Mouse (Mus musculus): ENCODE results near the gene Dpp6. TPM values are rescaled to one million over a fixed set of nuclear protein-coding genes. Genes with fewer than 3 reads are reported as not detected.
A peak's percentile ranks its signal among the peaks of the same experiment; 100 is the strongest.

The Dpp6 gene
- total RNA-seq, 2 experiments from 2014 or later = 252 to 268 TPM

GRCm38 (mm10) chr5:26945169-26945920, 128.3 kb downstream of the Dpp6 start:
- DNase-seq (ENCODE audit: extremely low spot score in 1 of 2, low spot score in 1 of 2) = no peak

GRCm38 (mm10) chr5:26969941-26970590, 153.1 kb downstream of the Dpp6 start:
- DNase-seq (ENCODE audit: extremely low spot score in 1 of 2, low spot score in 1 of 2) = no peak

- no peak for DNase-seq (ENCODE audit: extremely low spot score in 1 of 2, low spot score in 1 of 2)
These were observed 156.2 kb downstream of the Dpp6 start for GRCm38 (mm10) chr5:26973166-26973565.

GRCm38 (mm10) chr5:26979348-26979747, 162.3 kb downstream of the Dpp6 start:
- no peak for DNase-seq (ENCODE audit: extremely low spot score in 1 of 2, low spot score in 1 of 2)

- DNase-seq (ENCODE audit: extremely low spot score in 1 of 2, low spot score in 1 of 2) = no peak
These were observed 162.8 kb downstream of the Dpp6 start for GRCm38 (mm10) chr5:26979755-26980154.

GRCm38 (mm10) chr5:26985114-26985513, 168.1 kb downstream of the Dpp6 start:
- no peak for DNase-seq (ENCODE audit: extremely low spot score in 1 of 2, low spot score in 1 of 2)

- no peak for DNase-seq (ENCODE audit: extremely low spot score in 1 of 2, low spot score in 1 of 2)
These were observed 174.6 kb downstream of the Dpp6 start for GRCm38 (mm10) chr5:26991587-26991986.

- DNase-seq (ENCODE audit: extremely low spot score in 1 of 2, low spot score in 1 of 2) = no peak
These were observed 186.5 kb downstream of the Dpp6 start for GRCm38 (mm10) chr5:27003537-27003936.

- no peak for DNase-seq (ENCODE audit: extremely low spot score in 1 of 2, low spot score in 1 of 2)
These were observed 192.2 kb downstream of the Dpp6 start for GRCm38 (mm10) chr5:27009157-27009556.

- DNase-seq (ENCODE audit: extremely low spot score in 1 of 2, low spot score in 1 of 2) = no peak
These were observed 193.6 kb downstream of the Dpp6 start for GRCm38 (mm10) chr5:27010582-27010981.

- no peak for DNase-seq (ENCODE audit: extremely low spot score in 1 of 2, low spot score in 1 of 2)
These were observed 201.4 kb downstream of the Dpp6 start for GRCm38 (mm10) chr5:27018314-27018956.

GRCm38 (mm10) chr5:27028611-27029010, 211.6 kb downstream of the Dpp6 start:
- DNase-seq (ENCODE audit: extremely low spot score in 1 of 2, low spot score in 1 of 2) = no peak

GRCm38 (mm10) chr5:27029784-27030183, 212.8 kb downstream of the Dpp6 start:
- DNase-seq (ENCODE audit: extremely low spot score in 1 of 2, low spot score in 1 of 2) = no peak

- no peak for DNase-seq (ENCODE audit: extremely low spot score in 1 of 2, low spot score in 1 of 2)
These were observed 217.9 kb downstream of the Dpp6 start for GRCm38 (mm10) chr5:27034858-27035257.

- DNase-seq (ENCODE audit: extremely low spot score in 1 of 2, low spot score in 1 of 2) = no peak
These were observed 218.3 kb downstream of the Dpp6 start for GRCm38 (mm10) chr5:27035291-27035690.

- peak in 1 of 2 experiments; percentile 74 for DNase-seq (ENCODE audit: extremely low spot score in 1 of 2, low spot score in 1 of 2)
These were observed 218.9 kb downstream of the Dpp6 start for GRCm38 (mm10) chr5:27035891-27036290.

GRCm38 (mm10) chr5:27037796-27038195, 220.8 kb downstream of the Dpp6 start:
- no peak for DNase-seq (ENCODE audit: extremely low spot score in 1 of 2, low spot score in 1 of 2)

- peak; percentile 44 to 66 for DNase-seq (ENCODE audit: extremely low spot score in 1 of 2, low spot score in 1 of 2)
These were observed 231.2 kb downstream of the Dpp6 start for GRCm38 (mm10) chr5:27048167-27048566.

- peak; percentile 26 to 28 for DNase-seq (ENCODE audit: extremely low spot score in 1 of 2, low spot score in 1 of 2)
These were observed 231.9 kb downstream of the Dpp6 start for GRCm38 (mm10) chr5:27048926-27049325.

GRCm38 (mm10) chr5:27049341-27050091, 232.5 kb downstream of the Dpp6 start:
- peak; percentile 40 to 51 for DNase-seq (ENCODE audit: extremely low spot score in 1 of 2, low spot score in 1 of 2)

GRCm38 (mm10) chr5:27051250-27051649, 234.2 kb downstream of the Dpp6 start:
- DNase-seq (ENCODE audit: extremely low spot score in 1 of 2, low spot score in 1 of 2) = peak in 1 of 2 experiments; percentile 24
